9 mouse cellular contexts compared by ENCODE assay signal in the genomic region with DNA sequence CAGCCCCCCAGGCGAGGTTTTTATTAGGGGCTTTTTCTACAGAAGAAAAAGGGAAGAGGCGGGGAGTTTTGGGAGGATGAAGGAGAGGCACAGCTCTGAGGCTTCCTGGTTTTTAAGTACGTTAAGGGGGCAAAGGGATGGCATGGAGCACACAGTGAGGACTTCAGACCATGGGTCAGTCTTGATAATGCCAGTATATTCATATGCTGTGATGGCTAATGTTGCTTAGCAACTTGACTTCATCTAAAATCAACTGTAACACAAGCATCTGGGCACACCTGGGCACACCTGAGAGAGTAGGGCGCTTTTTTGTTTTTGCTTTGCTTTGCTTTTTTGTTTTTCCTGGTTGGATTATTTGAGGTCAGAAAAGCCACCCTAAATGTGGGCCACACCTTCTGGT. TPM values are rescaled to one million over a fixed set of nuclear protein-coding genes. Genes with fewer than 3 reads are reported as not detected.
A peak's percentile ranks its signal among the peaks of the same experiment; 100 is the strongest.
DNase-seq lines count a peak whose midpoint lies in the region; ATAC-seq and TF ChIP-seq lines count a peak whose summit lies in the region.
"Had no signal": no experiment of that assay in that cellular context is flagged by ENCODE, and none has a peak within 500 bp of the region (broad histone marks: within the 10 kb centered on the region; RNA-seq: fewer than 3 reads in every experiment).

Ifitm1 (plus strand) TSS at position 301 of the 400 bp plus-strand sequence.

- TF ChIP-seq CTCF in ES-Bruce4 (IDR thresholded peaks at IDR 0.05; ENCODE audit: low read depth, low read length), result no peak

- no peak for TF ChIP-seq POLR2A in ES-Bruce4 (IDR thresholded peaks at IDR 0.05; ENCODE audit: insufficient read depth, low read length)

- peaks cover 12% of the 10 kb centered on the region for H3K27me3 ChIP-seq in heart, embryonic 15.5 days
- no peaks in the 10 kb centered on the region for H3K27me3 ChIP-seq in ES-Bruce4 (ENCODE audit: control insufficient read depth, insufficient read depth, low read length, poor library complexity, severe bottlenecking)

- no peak for DNase-seq in heart, postnatal 10 days
- DNase-seq in right cerebral cortex, adult 18-20 months, result no peak
- no peak for DNase-seq in cerebellum, adult 11 months
- no peak for DNase-seq in right cerebral cortex, postnatal 36 days (ENCODE audit: low spot score in 2 of 2)
- DNase-seq: spleen, adult 18-20 months had no signal

- H3K9me3 ChIP-seq in heart, embryonic 15.5 days (replicated peaks), result no peaks in the 10 kb centered on the region
- no peaks in the 10 kb centered on the region for H3K9me3 ChIP-seq in ES-Bruce4 (replicated peaks; ENCODE audit: control insufficient read depth, insufficient read depth, low read length, poor library complexity, severe bottlenecking)

- WGBS in heart, embryonic 15.5 days, result 83% methylated on average over 4 of the region's 4 CpGs

- peaks cover 7% of the 10 kb centered on the region; the same call in 1 of the 2 replicates for H3K4me1 ChIP-seq in heart, embryonic 15.5 days (replicated peaks)
- peaks cover 5% of the 10 kb centered on the region for H3K4me1 ChIP-seq in ES-Bruce4 (ENCODE audit: control insufficient read depth, insufficient read depth, low read length)

- ATAC-seq in heart, embryonic 15.5 days (replicated peaks; ENCODE audit: insufficient number of reproducible peaks, insufficient read depth, low FRiP score, low read depth), result no peak
- no peak for ATAC-seq in granulocyte monocyte progenitor cell, adult 5-6 weeks (replicated peaks; ENCODE audit: poor library complexity, severe bottlenecking)
- no peak for ATAC-seq in megakaryocyte progenitor cell, adult 5-6 weeks (replicated peaks; ENCODE audit: poor library complexity)

- no peak within 1 kb of the TSS for H3K27ac ChIP-seq in heart, embryonic 15.5 days
- peak within 1 kb of the TSS; percentile 97 for H3K27ac ChIP-seq in ES-Bruce4 (ENCODE audit: insufficient read depth, low read length)

- H3K36me3 ChIP-seq in heart, embryonic 15.5 days, result no peaks in the 10 kb centered on the region
- peaks cover 2% of the 10 kb centered on the region; the same call in 1 of the 2 replicates for H3K36me3 ChIP-seq in ES-Bruce4 (ENCODE audit: control insufficient read depth, insufficient read depth, low read length, poor library complexity, severe bottlenecking)

- H3K4me3 ChIP-seq in heart, embryonic 15.5 days, result no peak within 1 kb of the TSS
- peak within 1 kb of the TSS; percentile 93 for H3K4me3 ChIP-seq in ES-Bruce4 (ENCODE audit: low read depth, low read length)

- no peak for TF ChIP-seq EP300 in ES-Bruce4 (IDR thresholded peaks at IDR 0.05; ENCODE audit: insufficient read depth, low read depth, low read length)

- H3K9ac ChIP-seq in heart, embryonic 15.5 days, result no peak within 1 kb of the TSS
- H3K9ac ChIP-seq in ES-Bruce4 (ENCODE audit: low read depth, poor library complexity, severe bottlenecking), result peak within 1 kb of the TSS; percentile 84

- intact Hi-C loops in heart, postnatal 10 days (cut with DNase I), result no loop called here

- H3K4me2 ChIP-seq in heart, embryonic 15.5 days, result no peak within 1 kb of the TSS

RNA-seq across cellular contexts. Expression of gene Ifitm1, which starts in this region (rescaled TPM):
- 11.7 and 49.8 TPM in 2 replicates for polyA plus RNA-seq in heart, embryonic 15.5 days (2015; fragmentation: Nextera tagmentation; extraction: Ambion mirVana)
- total RNA-seq in heart, postnatal 10 days (2021), result 1 to 10 TPM; 2.4 to 3.8 TPM
- polyA plus RNA-seq in ES-Bruce4 (2011; ENCODE audit: insufficient read depth, insufficient read length, low read depth, missing spikeins), result 501 and 504 TPM in 2 replicates
- 79.9 and 149 TPM in 2 replicates for total RNA-seq in granulocyte monocyte progenitor cell, adult 5-6 weeks (2014; fragmentation: Nextera tagmentation)
- 18.5 and 25.3 TPM in 2 replicates for total RNA-seq in granulocyte monocyte progenitor cell, adult 5-6 weeks (2017)
- 57.8 and 89.8 TPM in 2 replicates for total RNA-seq in megakaryocyte progenitor cell, adult 5-6 weeks (2015)
- 33.7 and 37.5 TPM in 2 replicates for total RNA-seq in megakaryocyte progenitor cell, adult 5-6 weeks (2017)

Comparison
In these comparisons a context has a peak if more than half of its experiments do, and no peak if none do; other contexts are left out.
1. RNA of gene Ifitm1 (total RNA-seq): 18.5 to 149 TPM in granulocyte monocyte progenitor cell, adult 5-6 weeks and 33.7 to 89.8 TPM in megakaryocyte progenitor cell, adult 5-6 weeks; 2.4 to 3.8 TPM in heart, postnatal 10 days; every median in the first group is over 4 times any median in the second.